Mouse (Mus musculus) kidney, embryonic 14.5 days (tissue): Measurements from ENCODE around the gene Tm6sf1. TPM values are rescaled to one million over a fixed set of nuclear protein-coding genes. Genes with fewer than 3 reads are reported as not detected.

Source experiments
- ATAC-seq: fragments of 200-750 bp; cut with Nextera tagmentation; 2 replicates; pipeline ENCODE4 v1.8.0; 2017; ENCODE audit warnings: moderate number of reproducible peaks, mild to moderate bottlenecking, moderate TSS enrichment, moderate library complexity; ENCODE audit not compliant: low FRiP score, low TSS enrichment
- H3K27ac ChIP-seq: fragments of 300-500 bp; sonication (generic); 2 replicates; pipeline ENCODE4 v1.5.1; 2014; ENCODE audit warnings: low read depth, mild to moderate bottlenecking, low read length, moderate library complexity, mixed read lengths
- H3K27me3 ChIP-seq: fragments of 300-500 bp; sonication (generic); 2 replicates; pipeline ENCODE4 v1.6.1; 2014; ENCODE audit warnings: mild to moderate bottlenecking, low read length; ENCODE audit not compliant: control insufficient read depth, insufficient read depth
- H3K36me3 ChIP-seq: fragments of 300-500 bp; sonication (generic); 2 replicates; pipeline ENCODE4 v1.6.1; 2014; ENCODE audit warnings: low read length, mixed read lengths; ENCODE audit not compliant: control insufficient read depth, insufficient read depth
- H3K4me1 ChIP-seq: fragments of 300-500 bp; sonication (generic); 2 replicates; pipeline ENCODE4 v1.6.1; 2014; ENCODE audit warnings: low read length, mixed read lengths; ENCODE audit not compliant: control insufficient read depth, insufficient read depth
- H3K4me2 ChIP-seq: fragments of 300-500 bp; sonication (generic); replicated peaks from 2 replicates; pipeline ENCODE4 v1.6.1; 2014; ENCODE audit warnings: low read depth, mild to moderate bottlenecking, low read length
- H3K4me3 ChIP-seq: fragments of 300-500 bp; sonication (generic); 2 replicates; pipeline ENCODE4 v1.5.1; 2014; ENCODE audit warnings: mild to moderate bottlenecking, low read length
- H3K9ac ChIP-seq: fragments of 300-500 bp; sonication (generic); 2 replicates; pipeline ENCODE4 v1.6.1; 2014; ENCODE audit warnings: low read depth, mild to moderate bottlenecking, low read length, moderate library complexity
- H3K9me3 ChIP-seq: fragments of 300-500 bp; sonication (generic); 2 replicates; pipeline ENCODE4 v1.6.1; 2016; ENCODE audit warnings: low read length; ENCODE audit not compliant: control insufficient read depth
- WGBS: fragments of 180-500 bp; shearing (Covaris S2); extraction: QIAGEN DNeasy Blood & Tissue Kit; methylation state at CpG from one replicate; pipeline ENCODE4 v1.1.7; 2014; 5-methylcytosine and 5-hydroxymethylcytosine counted together
- polyA plus RNA-seq: library from polyadenylated mRNA; unstranded; fragments of >200 nt; fragmentation: Nextera tagmentation; extraction: Ambion mirVana; gene quantifications from 2 replicates; pipeline ENCODE4 v1.2.1, GENCODE M21; 2014

Tm6sf1 gene
- polyA plus RNA-seq, 1 experiment from 2014 or later: 16.0 TPM

- Histone ChIP-seq H3K9me3 (no peaks in the 10 kb centered on the region), H3K4me1 (0 out of 2 replicates have a peak, but pooled peaks cover 5% of the 10 kb centered on the region), H3K27me3 (no peaks in the 10 kb centered on the region), H3K9ac (no peak overlapping the region), H3K27ac (no peak overlapping the region), H3K36me3 (no peaks in the 10 kb centered on the region), H3K4me2 (no peak overlapping the region), H3K4me3 (no peak overlapping the region)
- no peak for ATAC-seq
- WGBS: 78% methylated on average over 8 of the region's 8 CpGs
Measured at GRCm38 (mm10) chr7:81846008-81846407, 12.8 kb upstream of the Tm6sf1 start.

GRCm38 (mm10) chr7:81847010-81847409 lies 11.8 kb upstream of the Tm6sf1 start:
- 44% methylated on average over 8 of the region's 8 CpGs for WGBS
- Histone ChIP-seq H3K4me2 (no peak overlapping the region), H3K27ac (no peak overlapping the region), H3K9me3 (no peaks in the 10 kb centered on the region), H3K36me3 (no peaks in the 10 kb centered on the region), H3K9ac (no peak overlapping the region), H3K4me1 (0 out of 2 replicates have a peak, but pooled peaks cover 5% of the 10 kb centered on the region), H3K27me3 (no peaks in the 10 kb centered on the region), H3K4me3 (no peak overlapping the region)
- ATAC-seq: no peak

GRCm38 (mm10) chr7:81847777-81848176 lies 11.0 kb upstream of the Tm6sf1 start:
- Histone ChIP-seq H3K4me3 (no peak overlapping the region), H3K9me3 (no peaks in the 10 kb centered on the region), H3K27me3 (no peaks in the 10 kb centered on the region), H3K36me3 (no peaks in the 10 kb centered on the region), H3K4me1 (0 out of 2 replicates have a peak, but pooled peaks cover 5% of the 10 kb centered on the region), H3K27ac (no peak overlapping the region), H3K4me2 (no peak overlapping the region), H3K9ac (no peak overlapping the region)
- WGBS: 39% methylated on average over 4 of the region's 4 CpGs
- no peak for ATAC-seq

GRCm38 (mm10) chr7:81849214-81849613 lies 9.6 kb upstream of the Tm6sf1 start:
- Histone ChIP-seq H3K4me3 (no peak overlapping the region), H3K9ac (no peak overlapping the region), H3K36me3 (no peaks in the 10 kb centered on the region), H3K4me2 (no peak overlapping the region), H3K27ac (no peak overlapping the region), H3K27me3 (no peaks in the 10 kb centered on the region), H3K9me3 (no peaks in the 10 kb centered on the region), H3K4me1 (0 out of 2 replicates have a peak, but pooled peaks cover 5% of the 10 kb centered on the region)
- WGBS: 89% methylated on average over 5 of the region's 5 CpGs
- no peak for ATAC-seq

- no peaks in the 10 kb centered on the region for H3K27me3 ChIP-seq
- H3K4me3 ChIP-seq: no peak overlapping the region
- 0 out of 2 replicates have a peak, but pooled peaks cover 5% of the 10 kb centered on the region for H3K4me1 ChIP-seq
- no peak overlapping the region for H3K9ac ChIP-seq
- H3K9me3 ChIP-seq: no peaks in the 10 kb centered on the region
- no peak overlapping the region for H3K27ac ChIP-seq
- H3K36me3 ChIP-seq: no peaks in the 10 kb centered on the region
- no peak overlapping the region for H3K4me2 ChIP-seq
- WGBS: 94% methylated on average over 7 of the region's 7 CpGs
- no peak for ATAC-seq
Measured at GRCm38 (mm10) chr7:81849633-81850032, 9.2 kb upstream of the Tm6sf1 start.

- no peak overlapping the region for H3K4me3 ChIP-seq
Measured at GRCm38 (mm10) chr7:81850171-81850570, 8.6 kb upstream of the Tm6sf1 start.

GRCm38 (mm10) chr7:81851706-81852105 lies 7.1 kb upstream of the Tm6sf1 start:
- H3K9me3 ChIP-seq: no peaks in the 10 kb centered on the region
- no peak overlapping the region for H3K4me2 ChIP-seq
- no peak overlapping the region for H3K4me3 ChIP-seq
- H3K4me1 ChIP-seq: no peaks in the 10 kb centered on the region
- H3K36me3 ChIP-seq: no peaks in the 10 kb centered on the region
- ATAC-seq: no peak
- WGBS: 74% methylated on average over 3 of the region's 3 CpGs
- no peak overlapping the region for H3K9ac ChIP-seq
- peak overlapping the region; percentile 38; the same call in 1 of the 2 replicates for H3K27ac ChIP-seq
- no peaks in the 10 kb centered on the region for H3K27me3 ChIP-seq

More at GRCm38 (mm10) chr7:81850171-81850570, 8.6 kb upstream of the Tm6sf1 start:
- Histone ChIP-seq H3K36me3 (no peaks in the 10 kb centered on the region), H3K27ac (no peak overlapping the region), H3K27me3 (no peaks in the 10 kb centered on the region), H3K4me1 (0 out of 2 replicates have a peak, but pooled peaks cover 2% of the 10 kb centered on the region), H3K9ac (no peak overlapping the region), H3K4me2 (no peak overlapping the region), H3K9me3 (no peaks in the 10 kb centered on the region)
- 58% methylated on average over 6 of the region's 6 CpGs for WGBS
- no peak for ATAC-seq

GRCm38 (mm10) chr7:81854568-81855307 lies 4.1 kb upstream of the Tm6sf1 start:
- Histone ChIP-seq H3K9me3 (no peaks in the 10 kb centered on the region), H3K4me3 (no peak overlapping the region), H3K4me1 (peaks cover 3% of the 10 kb centered on the region; the same call in 1 of the 2 replicates), H3K36me3 (no peaks in the 10 kb centered on the region), H3K4me2 (no peak overlapping the region), H3K27ac (no peak overlapping the region), H3K27me3 (peaks cover 11% of the 10 kb centered on the region; the same call in 1 of the 2 replicates), H3K9ac (no peak overlapping the region)
- WGBS: 74% methylated on average over 8 of the region's 8 CpGs
- ATAC-seq: no peak

GRCm38 (mm10) chr7:81855694-81856093 lies 3.1 kb upstream of the Tm6sf1 start, which contains the start of gene Gm10160:
TSS of gene Gm10160 (minus strand) at chr7:81855794.
- no peaks in the 10 kb centered on the region for H3K36me3 ChIP-seq
- no peak for ATAC-seq
- H3K9ac ChIP-seq: no peak within 1 kb of the TSS
- no peak within 1 kb of the TSS for H3K4me3 ChIP-seq
- peaks cover 11% of the 10 kb centered on the region; the same call in 1 of the 2 replicates for H3K27me3 ChIP-seq
- no peak within 1 kb of the TSS for H3K4me2 ChIP-seq
- peaks cover 3% of the 10 kb centered on the region; the same call in 1 of the 2 replicates for H3K4me1 ChIP-seq
- WGBS: 86% methylated on average over 1 of the region's 1 CpGs
- H3K9me3 ChIP-seq: no peaks in the 10 kb centered on the region
- no peak within 1 kb of the TSS for H3K27ac ChIP-seq
